Mouse (Mus musculus) lung, adult 2 months (tissue): Measurements from ENCODE around the gene Evpl. TPM values are rescaled to one million over a fixed set of nuclear protein-coding genes. Genes with fewer than 3 reads are reported as not detected.

ENCODE experiments used
- DNase-seq: peaks from one replicate; pipeline ENCODE4 v3.0.0; 2022
- H3K4me1 ChIP-seq: fragments of 200-500 bp; 2 replicates; pipeline ENCODE4 v1.6.1; 2011; ENCODE audit warnings: low read length; ENCODE audit not compliant: control insufficient read depth, insufficient read depth
- H3K4me3 ChIP-seq: fragments of 200-500 bp; replicated peaks from 2 replicates; pipeline ENCODE3; 2011; ENCODE audit warnings: low read depth, mild to moderate bottlenecking, control low read depth, low read length; ENCODE audit errors: extremely low read depth
- CTCF ChIP-seq: fragments of 200-500 bp; IDR thresholded peaks from 2 replicates; pipeline ENCODE4 v1.5.1; 2011; ENCODE audit warnings: mild to moderate bottlenecking, low read length, control low read depth; ENCODE audit not compliant: insufficient read depth
- POLR2A ChIP-seq: fragments of 200-500 bp; IDR thresholded peaks from 2 replicates; pipeline ENCODE4 v1.6.1; 2011; ENCODE audit warnings: low read depth, mild to moderate bottlenecking, control low read depth, low read length, borderline replicate concordance; ENCODE audit errors: extremely low read depth
- WGBS: fragments of 180-500 bp; shearing (Covaris S2); methylation state at CpG from one replicate; pipeline ENCODE4 v1.1.7; 2018; 5-methylcytosine and 5-hydroxymethylcytosine counted together
- polyA plus RNA-seq: library from polyadenylated mRNA; depleted of rRNA; stranded (reverse); fragments of >200 nt; gene quantifications from 2 replicates; pipeline ENCODE4 v1.2.3, GENCODE M21; 2012

The Evpl gene
- polyA plus RNA-seq, 1 experiment, result 16.8 TPM

DNA sequence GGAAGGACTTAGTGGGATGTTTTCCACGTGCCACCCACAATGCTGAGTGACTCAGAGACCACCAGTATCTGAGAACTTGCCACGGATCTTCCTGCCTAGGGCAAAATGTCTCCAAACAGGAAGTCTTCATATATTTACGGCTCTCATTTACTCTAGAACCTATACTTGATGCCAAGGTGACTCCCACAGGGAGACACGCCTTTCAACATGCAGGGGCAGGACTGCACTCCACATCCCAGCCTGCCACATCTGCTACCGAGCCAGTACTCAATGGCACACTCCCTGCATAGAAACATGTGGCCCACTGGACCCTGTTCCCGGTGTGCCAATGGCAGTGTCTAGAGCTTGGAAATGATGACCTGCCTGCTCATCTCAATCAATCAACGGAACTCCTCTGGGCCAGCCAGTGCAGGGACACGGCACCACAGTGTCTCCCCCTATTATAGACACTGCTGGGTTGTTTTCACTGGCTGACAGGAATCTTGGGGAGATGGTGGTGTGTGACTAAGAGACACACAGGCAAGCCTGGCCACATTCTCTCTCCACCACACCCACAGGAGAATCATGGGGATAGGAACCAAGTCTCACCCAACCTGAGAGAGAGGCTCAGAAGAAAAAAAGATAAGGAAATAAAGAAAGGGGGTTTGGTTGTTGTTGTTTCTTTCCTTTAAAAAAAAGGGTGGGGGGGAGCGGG, 18.3 kb upstream of the Evpl start:
- Histone ChIP-seq H3K4me1 (no peaks in the 10 kb centered on the region), H3K4me3 (no peak overlapping the region)
- no peak for TF ChIP-seq CTCF
- TF ChIP-seq POLR2A, result no peak
- WGBS, result 68% methylated on average over 9 of the region's 9 CpGs
- DNase-seq, result no peak

DNA sequence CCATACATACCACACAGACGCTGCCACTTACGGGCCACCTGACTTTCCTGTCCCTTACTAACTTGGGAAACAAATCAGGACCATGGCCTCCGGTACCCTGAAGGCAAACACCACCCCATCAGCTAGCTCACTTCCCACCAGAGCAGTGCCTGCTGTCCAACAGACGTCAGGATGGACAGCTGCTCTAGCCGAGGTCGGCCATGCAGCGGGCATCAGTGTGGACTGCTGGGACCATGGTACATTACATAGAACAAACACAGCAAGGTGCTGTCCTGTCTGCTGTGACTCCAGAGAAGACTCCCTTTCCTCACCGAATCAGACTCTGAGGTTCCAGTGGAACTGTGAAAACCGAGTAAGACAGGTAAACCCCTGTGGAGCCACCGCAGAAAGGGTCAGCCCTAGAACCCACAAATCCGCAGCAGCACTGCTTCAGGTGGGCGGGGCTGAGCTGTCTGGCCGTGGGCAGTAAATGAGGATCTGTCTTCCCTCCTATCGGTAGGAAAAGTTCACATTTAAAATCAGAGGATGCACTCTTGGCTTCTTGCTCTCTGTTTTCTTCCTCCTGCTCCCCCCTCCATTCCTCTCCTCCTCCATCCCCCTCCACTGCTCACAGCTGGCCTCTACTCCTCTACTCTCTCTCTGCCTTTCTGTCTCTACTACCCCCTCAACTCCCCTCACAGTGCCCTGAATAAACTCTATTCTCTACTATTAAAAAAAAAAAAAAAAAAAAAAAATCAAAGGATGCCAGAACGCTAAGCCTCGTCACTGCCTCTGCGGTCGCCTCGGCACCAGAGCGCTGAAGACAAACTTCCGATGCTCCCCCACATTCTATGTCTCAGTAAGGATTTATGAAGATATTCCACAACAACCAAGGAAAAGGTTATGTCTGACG, 17.5 kb upstream of the Evpl start:
- WGBS, result 72% methylated on average over 22 of the region's 22 CpGs
- H3K4me1 ChIP-seq, result no peaks in the 10 kb centered on the region
- no peak for DNase-seq
- TF ChIP-seq POLR2A (no peak), CTCF (no peak)
- H3K4me3 ChIP-seq, result no peak overlapping the region

DNA sequence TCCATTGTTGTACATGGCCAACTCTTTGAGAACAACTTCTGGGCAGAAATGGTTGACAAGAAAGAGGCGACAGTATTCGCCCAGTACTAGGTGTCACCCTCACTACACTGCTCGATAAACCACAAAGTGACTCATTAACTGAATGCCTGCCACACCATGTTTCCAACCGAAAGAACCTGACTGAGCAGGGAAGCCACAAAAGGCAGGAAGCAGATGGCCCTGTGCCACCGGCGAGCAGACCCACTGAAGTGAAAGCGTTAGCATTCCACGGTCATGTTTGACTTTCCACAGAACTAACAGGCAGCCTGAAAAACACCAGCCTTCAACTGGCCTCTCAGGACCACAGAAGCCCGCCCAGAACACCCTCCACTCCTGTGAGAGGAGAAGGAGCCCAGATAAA, 16.8 kb upstream of the Evpl start:
- WGBS, result 45% methylated on average over 9 of the region's 9 CpGs
- Histone ChIP-seq H3K4me3 (no peak overlapping the region), H3K4me1 (no peaks in the 10 kb centered on the region)
- TF ChIP-seq POLR2A (no peak), CTCF (no peak)
- peak; percentile 41 for DNase-seq

DNA sequence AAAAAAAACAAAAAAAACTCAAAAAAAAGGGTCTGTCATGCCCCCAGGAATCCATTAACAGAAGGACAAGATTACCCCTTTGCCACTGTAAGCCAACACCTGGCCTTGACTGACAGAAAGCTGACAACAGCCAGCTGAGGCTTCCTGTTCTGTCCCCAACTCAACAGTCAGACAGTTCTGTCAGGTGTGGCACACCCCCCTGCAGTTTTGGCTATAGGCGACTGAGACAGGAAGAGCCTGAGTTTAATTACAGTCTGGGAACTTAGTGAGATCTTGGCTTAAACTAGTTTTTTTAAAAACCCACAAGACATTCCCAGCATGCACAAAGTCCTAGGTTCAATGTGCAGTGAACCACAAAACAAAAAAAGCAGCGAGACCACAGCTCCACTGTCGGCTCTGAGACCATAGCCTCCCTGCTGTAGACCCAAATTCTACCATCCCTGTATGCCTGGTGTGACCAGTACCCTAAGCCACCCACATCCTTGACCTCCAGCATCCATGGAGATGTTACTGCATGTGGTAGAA, 15.3 kb upstream of the Evpl start:
- TF ChIP-seq CTCF, result no peak
- TF ChIP-seq POLR2A, result no peak
- no peak overlapping the region for H3K4me3 ChIP-seq
- H3K4me1 ChIP-seq, result no peaks in the 10 kb centered on the region
- DNase-seq, result no peak
- 81% methylated on average over 3 of the region's 3 CpGs for WGBS

DNA sequence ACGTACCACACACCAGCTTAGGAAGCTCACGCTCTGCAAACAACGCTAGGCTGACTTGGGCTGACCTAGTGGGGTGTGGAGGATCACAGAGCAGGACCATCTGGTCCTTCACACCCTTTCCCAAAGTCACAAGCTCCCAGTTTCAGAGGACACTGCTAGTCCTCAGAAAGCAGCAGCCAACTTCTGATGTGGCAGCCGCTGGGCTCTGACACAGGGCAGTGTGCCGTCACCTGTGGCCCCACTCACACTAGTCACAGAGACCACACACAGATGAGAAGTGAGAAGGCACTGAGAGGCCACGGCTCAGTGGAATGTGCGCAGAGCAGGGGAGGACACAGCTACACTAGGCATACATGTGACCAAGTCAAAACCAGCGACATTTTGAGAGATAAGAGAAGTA, 13.0 kb upstream of the Evpl start:
- Histone ChIP-seq H3K4me1 (no peaks in the 10 kb centered on the region), H3K4me3 (no peak overlapping the region)
- DNase-seq, result no peak
- 84% methylated on average over 8 of the region's 8 CpGs for WGBS
- TF ChIP-seq CTCF (no peak), POLR2A (no peak)

DNA sequence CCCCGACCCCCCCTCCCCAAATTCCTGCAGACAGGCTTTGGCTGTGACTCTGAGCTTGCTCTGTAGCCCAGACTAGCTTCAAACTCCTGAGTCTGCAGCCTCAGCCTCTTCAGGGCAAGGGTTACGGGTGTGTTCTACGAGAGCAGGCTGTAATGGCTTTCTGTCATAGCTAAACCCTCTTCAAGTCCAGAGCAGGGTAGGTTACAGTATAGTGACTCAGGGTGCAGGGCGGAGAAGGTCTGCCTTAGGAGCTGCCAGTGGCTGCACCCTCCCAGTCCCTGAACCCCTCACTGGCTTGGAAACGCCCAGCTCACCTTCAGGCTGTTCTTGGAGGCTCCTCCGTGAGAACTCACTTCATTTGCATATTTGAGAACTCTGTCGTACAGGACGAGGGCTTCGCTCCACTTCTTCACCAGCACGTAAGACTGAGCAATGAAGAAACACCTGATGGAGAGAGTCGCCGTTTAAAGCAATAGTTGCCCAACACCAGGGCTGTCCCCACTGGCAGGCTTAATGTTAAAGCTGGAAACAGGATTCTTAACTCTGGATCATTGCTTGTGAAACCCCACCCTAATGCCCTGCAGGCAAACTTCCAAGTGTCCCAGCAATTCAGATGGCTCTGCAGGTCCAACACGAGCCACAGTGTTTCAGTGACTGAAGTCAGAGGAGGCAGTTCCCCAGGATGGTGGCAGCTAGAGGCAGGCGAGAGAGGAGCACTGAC, 9.8 kb upstream of the Evpl start:
- WGBS, result 72% methylated on average over 14 of the region's 14 CpGs
- no peak for DNase-seq
- H3K4me1 ChIP-seq, result no peaks in the 10 kb centered on the region
- no peak overlapping the region for H3K4me3 ChIP-seq
- no peak for TF ChIP-seq CTCF
- TF ChIP-seq POLR2A, result no peak

DNA sequence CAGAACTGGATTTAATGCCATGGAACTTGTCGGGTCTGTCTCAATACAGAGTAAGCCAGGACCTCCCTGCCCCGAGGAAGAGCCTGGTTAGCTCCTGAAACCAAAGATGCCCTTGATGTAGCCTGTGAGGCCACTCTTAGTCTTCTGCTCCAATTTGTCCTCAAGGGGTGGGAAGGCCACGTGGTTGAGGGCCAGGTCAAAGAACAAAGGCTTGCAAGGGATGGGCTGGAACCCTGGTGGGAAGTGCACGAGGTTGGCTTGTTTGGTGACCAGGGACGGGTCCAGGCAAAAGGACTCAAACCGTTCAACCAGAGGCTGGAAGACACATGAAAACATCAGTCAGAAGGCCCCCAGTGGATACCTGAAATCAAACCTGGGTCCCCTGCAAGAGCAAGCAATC, 7.7 kb upstream of the Evpl start:
- H3K4me1 ChIP-seq, result no peaks in the 10 kb centered on the region
- no peak overlapping the region for H3K4me3 ChIP-seq
- TF ChIP-seq CTCF, result no peak
- no peak for TF ChIP-seq POLR2A
- 85% methylated on average over 6 of the region's 6 CpGs for WGBS
- DNase-seq, result no peak

DNA sequence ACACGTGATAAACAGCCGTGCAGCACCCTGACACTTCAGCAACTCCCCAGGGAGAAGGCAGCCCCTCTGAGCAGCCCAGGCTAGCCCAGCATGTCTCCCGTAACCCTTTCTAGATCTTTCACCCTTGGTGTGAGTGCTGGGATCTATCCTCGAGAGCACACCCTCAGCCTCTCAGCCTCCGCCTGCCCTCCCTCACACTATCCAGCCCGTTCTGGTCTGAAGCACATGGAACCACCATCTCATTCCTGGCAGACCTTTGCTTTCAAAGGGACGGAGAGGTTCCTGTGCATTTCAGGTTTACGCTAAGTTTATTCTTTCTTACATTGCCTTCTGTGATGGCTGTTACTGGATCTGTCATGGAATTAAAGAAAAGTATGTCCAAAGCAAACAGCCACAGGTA, 6.7 kb upstream of the Evpl start:
- WGBS, result 86% methylated on average over 8 of the region's 8 CpGs
- H3K4me1 ChIP-seq, result no peaks in the 10 kb centered on the region
- no peak for DNase-seq
- no peak overlapping the region for H3K4me3 ChIP-seq
- TF ChIP-seq POLR2A (no peak), CTCF (no peak)

DNA sequence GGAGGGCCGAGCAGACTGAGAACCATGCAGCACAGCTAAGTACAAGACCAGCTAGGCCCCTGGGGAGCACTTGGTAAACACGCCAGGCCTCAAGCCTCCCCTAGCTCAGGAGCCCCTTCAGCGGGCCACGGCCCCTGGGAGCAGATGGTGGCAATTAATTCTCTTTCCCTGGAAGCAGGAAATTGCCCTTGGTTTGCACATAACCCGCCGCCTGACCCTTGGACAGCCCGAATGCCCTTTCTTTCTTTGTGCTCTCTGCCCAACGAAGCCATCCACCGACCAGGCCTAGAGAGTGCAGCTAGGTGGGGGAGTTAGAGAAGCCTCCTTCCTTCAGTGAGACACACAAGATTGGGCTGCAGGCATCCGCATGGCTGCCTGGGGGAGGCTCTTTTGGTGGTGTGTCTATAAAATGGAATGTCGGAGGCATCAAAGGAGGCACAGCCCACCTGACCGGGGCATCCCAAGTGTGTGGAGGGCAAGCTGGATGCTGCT, 3.9 kb upstream of the Evpl start:
- DNase-seq, result no peak
- whole genome bisulfite sequencing, result 64% methylated on average over 12 of the region's 12 CpGs
- TF ChIP-seq CTCF (no peak), POLR2A (no peak)

DNA sequence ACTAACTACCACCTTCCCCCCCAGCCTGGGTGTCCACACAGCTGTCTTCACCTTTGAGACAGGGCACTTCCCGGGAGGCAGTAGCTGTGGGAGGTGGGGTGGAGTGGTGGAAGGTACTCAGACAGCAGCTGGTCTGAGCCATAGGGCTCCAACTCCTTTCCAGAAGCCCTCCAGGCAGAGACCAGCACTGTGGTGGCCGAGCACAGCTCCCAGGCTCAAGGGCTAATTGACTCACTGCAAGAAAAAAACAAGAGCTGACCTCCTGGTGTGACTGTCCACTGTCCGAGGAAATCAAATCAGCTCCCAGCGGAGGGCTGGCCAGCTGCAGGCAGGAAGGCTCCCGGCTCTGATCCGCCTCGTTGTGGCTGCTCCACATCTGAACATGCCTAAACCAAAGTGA, 1.9 kb upstream of the Evpl start:
- Histone ChIP-seq H3K4me1 (no peaks in the 10 kb centered on the region), H3K4me3 (no peak overlapping the region)
- no peak for DNase-seq
- 43% methylated on average over 7 of the region's 7 CpGs for WGBS
- TF ChIP-seq POLR2A, result no peak

More for the DNA sequence above, 3.9 kb upstream of the Evpl start:
- H3K4me3 ChIP-seq, result no peak overlapping the region
- H3K4me1 ChIP-seq, result no peaks in the 10 kb centered on the region
